In genomic region chr15:27913013-27913412, GRCm38 (mm10) we compare ENCODE assay signal across 22 mouse cellular contexts.
DNase-seq lines count a peak whose midpoint lies in the region; ATAC-seq lines count a peak whose summit lies in the region.
"Had no signal": no experiment of that assay in that cellular context is flagged by ENCODE, and none has a peak within 500 bp of the region (broad histone marks: within the 10 kb centered on the region; RNA-seq: fewer than 3 reads in every experiment).

No protein-coding gene starts in this region.

- no peaks in the 10 kb centered on the region for H3K27me3 ChIP-seq in heart, embryonic 12.5 days (replicated peaks)
- no peaks in the 10 kb centered on the region for H3K27me3 ChIP-seq in hindbrain, embryonic 10.5 days (ENCODE audit: insufficient read depth, poor library complexity, severe bottlenecking)
- no peaks in the 10 kb centered on the region for H3K27me3 ChIP-seq in hindbrain, embryonic 11.5 days (ENCODE audit: control insufficient read depth, insufficient read depth, low read length)
- H3K27me3 ChIP-seq in kidney, embryonic 16.5 days (ENCODE audit: insufficient read depth, low read length) = no peaks in the 10 kb centered on the region
- H3K27me3 ChIP-seq: embryonic facial prominence, embryonic 12.5 days; embryonic facial prominence, embryonic 15.5 days; hindbrain, embryonic 12.5 days; hindbrain, embryonic 15.5 days had no signal

- no peak overlapping the region for H3K4me2 ChIP-seq in heart, embryonic 12.5 days
- no peak overlapping the region for H3K4me2 ChIP-seq in hindbrain, embryonic 11.5 days (replicated peaks; ENCODE audit: low read depth, low read length)
- no peak overlapping the region for H3K4me2 ChIP-seq in kidney, embryonic 16.5 days (replicated peaks; ENCODE audit: low read depth, low read length)
- H3K4me2 ChIP-seq: embryonic facial prominence, embryonic 12.5 days; embryonic facial prominence, embryonic 15.5 days; hindbrain, embryonic 12.5 days; hindbrain, embryonic 15.5 days had no signal

- ATAC-seq in heart, embryonic 12.5 days (ENCODE audit: insufficient number of reproducible peaks, low FRiP score) = peak; percentile 48; the same call in 1 of the 2 replicates
- no peak for ATAC-seq in hindbrain, embryonic 11.5 days (ENCODE audit: low FRiP score)
- ATAC-seq in kidney, embryonic 16.5 days (ENCODE audit: low FRiP score, low TSS enrichment) = peak; percentile 53
- ATAC-seq: CD4-positive, CD25-positive, alpha-beta regulatory T cell, adult 4 months; forebrain, embryonic 14.5 days; forebrain, postnatal 0 days; intestine, postnatal 0 days had no signal

- H3K4me3 ChIP-seq in heart, embryonic 12.5 days = no peak overlapping the region
- H3K4me3 ChIP-seq in hindbrain, embryonic 10.5 days = no peak overlapping the region
- no peak overlapping the region for H3K4me3 ChIP-seq in hindbrain, embryonic 11.5 days (ENCODE audit: low read depth, low read length)
- H3K4me3 ChIP-seq in kidney, embryonic 16.5 days (ENCODE audit: low read length) = no peak overlapping the region
- H3K4me3 ChIP-seq: embryonic facial prominence, embryonic 12.5 days; embryonic facial prominence, embryonic 15.5 days; hindbrain, embryonic 12.5 days; hindbrain, embryonic 15.5 days had no signal

- peaks cover 9% of the 10 kb centered on the region; the same call in 1 of the 2 replicates for H3K4me1 ChIP-seq in heart, embryonic 12.5 days (replicated peaks)
- no peaks in the 10 kb centered on the region for H3K4me1 ChIP-seq in hindbrain, embryonic 10.5 days (replicated peaks)
- no peaks in the 10 kb centered on the region for H3K4me1 ChIP-seq in hindbrain, embryonic 11.5 days (replicated peaks; ENCODE audit: control insufficient read depth, insufficient read depth, low read length)
- H3K4me1 ChIP-seq in kidney, embryonic 16.5 days (ENCODE audit: insufficient read depth, low read length) = no peaks in the 10 kb centered on the region
- H3K4me1 ChIP-seq: embryonic facial prominence, embryonic 12.5 days; embryonic facial prominence, embryonic 15.5 days had no signal

- DNase-seq in heart, adult 11 months = no peak
- DNase-seq in hindbrain, embryonic 10.5 days (ENCODE audit: low spot score) = no peak
- no peak for DNase-seq in hindbrain, embryonic 11.5 days (ENCODE audit: low spot score)
- no peak for DNase-seq in kidney, postnatal 14 days
- DNase-seq: adrenal gland, adult 2 months; adrenal gland, postnatal 14 days; cerebellum, adult 11 months; cerebellum, adult 2 months; cerebellum, adult 9-11 months; cerebellum, postnatal 25 days; forebrain, postnatal 0 days; gastrocnemius, postnatal 10 days; gastrocnemius, postnatal 36 days had no signal

- WGBS in heart, embryonic 12.5 days = 56% methylated on average over 3 of the region's 3 CpGs
- 69% methylated on average over 3 of the region's 3 CpGs for WGBS in hindbrain, embryonic 10.5 days
- 73% methylated on average over 3 of the region's 3 CpGs for WGBS in hindbrain, embryonic 11.5 days
- WGBS in kidney, embryonic 16.5 days = 52% methylated on average over 3 of the region's 3 CpGs

- H3K9me3 ChIP-seq in heart, embryonic 12.5 days (replicated peaks) = no peaks in the 10 kb centered on the region
- H3K9me3 ChIP-seq in hindbrain, embryonic 10.5 days = no peaks in the 10 kb centered on the region
- H3K9me3 ChIP-seq in hindbrain, embryonic 11.5 days (ENCODE audit: control insufficient read depth, low read length) = no peaks in the 10 kb centered on the region
- no peaks in the 10 kb centered on the region for H3K9me3 ChIP-seq in kidney, embryonic 16.5 days (ENCODE audit: low read length)
- H3K9me3 ChIP-seq: embryonic facial prominence, embryonic 12.5 days; embryonic facial prominence, embryonic 15.5 days; hindbrain, embryonic 12.5 days; hindbrain, embryonic 15.5 days had no signal

- peaks cover 24% of the 10 kb centered on the region for H3K36me3 ChIP-seq in heart, embryonic 12.5 days
- H3K36me3 ChIP-seq in hindbrain, embryonic 10.5 days = peaks cover 56% of the 10 kb centered on the region
- no peaks in the 10 kb centered on the region for H3K36me3 ChIP-seq in hindbrain, embryonic 11.5 days (ENCODE audit: control insufficient read depth, insufficient read depth, low read length)
- peaks cover 4% of the 10 kb centered on the region; the same call in 1 of the 2 replicates for H3K36me3 ChIP-seq in kidney, embryonic 16.5 days (ENCODE audit: insufficient read depth, low read length)
- H3K36me3 ChIP-seq: hindbrain, embryonic 15.5 days had no signal

- H3K27ac ChIP-seq in heart, embryonic 12.5 days (ENCODE audit: poor library complexity, severe bottlenecking) = no peak overlapping the region
- 0 out of 2 replicates have a peak overlapping the region, but pooled peaks have one; percentile 13 for H3K27ac ChIP-seq in hindbrain, embryonic 10.5 days
- H3K27ac ChIP-seq in hindbrain, embryonic 11.5 days (ENCODE audit: low read depth, low read length) = no peak overlapping the region
- H3K27ac ChIP-seq in kidney, embryonic 16.5 days (ENCODE audit: low read length) = no peak overlapping the region
- H3K27ac ChIP-seq: embryonic facial prominence, embryonic 12.5 days; embryonic facial prominence, embryonic 15.5 days; hindbrain, embryonic 12.5 days; hindbrain, embryonic 15.5 days had no signal

- no peak overlapping the region for H3K9ac ChIP-seq in heart, embryonic 12.5 days
- H3K9ac ChIP-seq in hindbrain, embryonic 11.5 days (ENCODE audit: low read depth, low read length) = no peak overlapping the region
- no peak overlapping the region for H3K9ac ChIP-seq in kidney, embryonic 16.5 days (replicated peaks; ENCODE audit: low read length)
- H3K9ac ChIP-seq: embryonic facial prominence, embryonic 12.5 days; embryonic facial prominence, embryonic 15.5 days; forebrain, postnatal 0 days; hindbrain, embryonic 12.5 days; hindbrain, embryonic 15.5 days had no signal
